Mouse (Mus musculus): ENCODE measurements at regions not wholly inside any gene's neighbourhood (a gene's known extent, or its start where the extent isn't known, plus 50 kb on each side); places are given as distances from the start of the nearest gene placed in this dataset.
A peak's percentile ranks its signal among the peaks of the same experiment; 100 is the strongest.
"Not testable (repeated sequence)": the region's sequence is repeated elsewhere in the genome, so short reads cannot be mapped to it uniquely, and the experiment has no call there.

DNA sequence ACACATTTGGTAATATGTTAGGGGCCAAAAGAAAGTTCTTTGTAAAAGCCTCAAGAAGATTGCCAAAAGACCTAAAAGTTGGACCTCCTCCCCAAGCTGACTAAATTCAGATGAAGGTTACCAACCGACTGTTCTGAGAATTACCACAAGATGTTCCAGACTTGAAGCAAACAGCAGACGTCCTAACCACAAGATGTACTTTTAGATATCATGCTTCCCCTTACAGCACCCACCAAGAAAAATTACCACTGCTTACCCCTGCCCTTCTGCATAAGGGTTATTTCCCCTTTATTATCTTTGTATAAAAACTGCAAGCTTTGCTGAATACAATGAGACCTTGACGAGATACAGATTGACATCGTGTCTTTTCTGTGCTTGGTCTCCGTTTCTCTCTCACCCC lies 121.6 kb upstream of the Cst10 start:
- no peak for DNase-seq (ENCODE audit: low read depth)

DNA sequence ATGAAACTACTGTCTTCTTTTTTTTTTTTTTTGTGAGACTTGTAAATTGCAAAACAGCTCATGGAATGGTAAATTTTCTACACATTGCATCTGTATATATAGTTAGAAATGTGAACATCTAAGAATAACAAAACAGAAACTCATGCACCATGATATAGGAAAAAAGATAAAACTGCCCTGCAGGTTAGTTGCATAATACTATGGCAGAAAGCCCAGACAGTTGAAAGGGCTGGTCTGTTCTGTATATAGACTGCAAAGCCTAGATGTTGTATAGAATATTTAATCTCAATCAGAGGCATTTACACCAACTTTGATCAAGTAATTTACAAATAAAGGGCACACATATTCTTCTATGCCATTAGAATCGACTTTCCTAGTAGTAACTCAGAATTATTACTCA lies 120.7 kb upstream of the Cst10 start:
- no peak for DNase-seq (ENCODE audit: low read depth)

DNA sequence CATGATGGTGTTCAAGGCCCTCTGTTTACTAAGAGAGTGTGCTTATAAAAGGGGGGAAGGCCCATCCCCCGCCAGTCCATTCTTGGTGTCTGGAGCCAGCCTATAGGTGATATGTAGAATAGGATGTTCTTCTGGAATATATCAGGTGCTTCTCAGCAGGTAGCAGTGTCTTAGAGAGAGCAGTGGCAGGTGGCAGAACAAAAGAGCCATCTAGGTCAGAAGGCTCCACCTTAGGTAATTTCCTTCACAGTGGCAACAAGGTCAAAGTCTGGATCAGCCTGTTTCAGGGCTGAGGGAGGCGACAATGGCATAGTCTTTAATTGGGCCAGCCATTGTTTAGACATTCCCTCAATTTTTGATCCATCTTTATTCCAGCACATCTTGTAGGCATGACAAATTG lies 107.9 kb upstream of the Cst10 start:
- not testable (repeated sequence) for DNase-seq (ENCODE audit: low read depth)

DNA sequence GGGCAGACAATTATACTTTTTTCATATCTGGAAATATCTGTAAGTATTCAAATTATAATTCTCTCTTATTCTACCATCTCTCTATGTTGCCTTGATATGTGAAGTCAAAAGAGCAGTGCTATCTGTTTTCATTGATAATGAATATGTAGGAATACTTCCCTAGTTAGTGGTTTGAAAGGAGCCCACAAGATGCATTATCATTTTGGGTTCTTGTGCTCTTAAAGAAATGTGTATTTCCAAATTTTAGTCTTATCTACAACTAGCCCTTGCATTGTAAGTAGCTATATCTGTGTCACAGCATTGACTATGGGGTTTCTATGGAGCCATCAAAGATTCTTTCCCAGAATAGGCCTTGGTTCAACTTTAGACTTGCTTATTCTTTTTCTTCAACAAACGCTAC lies 99.3 kb upstream of the Cst10 start:
- no peak for DNase-seq (ENCODE audit: low read depth)

DNA sequence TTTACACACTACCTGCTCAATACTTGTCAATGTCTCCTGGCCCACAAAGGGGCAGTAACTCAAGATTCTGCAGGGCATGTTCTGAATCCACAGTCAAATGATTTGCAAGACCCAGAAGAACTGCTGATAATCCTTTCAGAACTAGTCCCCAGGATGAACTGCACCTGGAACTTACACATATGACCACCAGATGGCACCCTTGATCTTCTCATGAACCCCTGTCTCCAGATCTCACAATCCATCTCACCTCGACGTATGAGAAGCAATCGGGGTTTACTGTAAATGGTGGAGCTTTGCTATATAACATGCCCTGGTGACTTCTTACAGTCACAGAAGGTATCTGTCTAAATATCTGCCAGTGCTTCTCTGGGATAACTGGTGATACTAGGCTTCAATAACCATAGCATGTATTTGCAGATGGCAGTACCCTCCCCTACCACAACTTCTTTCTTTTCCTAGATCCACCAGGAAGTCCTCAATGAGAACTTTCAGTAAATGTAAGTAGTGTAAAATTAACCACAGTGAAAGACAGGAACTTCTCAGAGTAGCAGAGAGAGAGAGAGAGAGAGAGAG lies 54.5 kb upstream of the Cst10 start:
- DNase-seq (ENCODE audit: low read depth), result peak; percentile 81
